Mouse (Mus musculus) embryonic facial prominence, embryonic 11.5 days (tissue): ENCODE data around the gene Tlr9. TPM values are rescaled to one million over a fixed set of nuclear protein-coding genes. Genes with fewer than 3 reads are reported as not detected.

ENCODE experiments used
- ATAC-seq: fragments of 200-750 bp; cut with Nextera tagmentation; replicated peaks from 2 replicates; pipeline ENCODE4 v1.8.0; 2017; ENCODE audit warnings: low read depth; ENCODE audit not compliant: insufficient number of reproducible peaks, low FRiP score, low TSS enrichment
- DNase-seq: peaks from one replicate; pipeline ENCODE4 v3.0.0-alpha.2; 2015; ENCODE audit warnings: low spot score
- H3K27ac ChIP-seq: fragments of 300-500 bp; sonication (generic); replicated peaks from 2 replicates; pipeline ENCODE4 v1.5.1; 2014; ENCODE audit warnings: mild to moderate bottlenecking, low read depth, low read length, control low read depth
- H3K27me3 ChIP-seq: fragments of 300-500 bp; sonication (generic); 2 replicates; pipeline ENCODE4 v1.6.1; 2014; ENCODE audit warnings: mild to moderate bottlenecking, low read length, moderate library complexity, mixed read lengths; ENCODE audit not compliant: control insufficient read depth, insufficient read depth
- H3K36me3 ChIP-seq: fragments of 300-500 bp; sonication (generic); replicated peaks from 2 replicates; pipeline ENCODE4 v1.6.1; 2014; ENCODE audit warnings: low read depth, mild to moderate bottlenecking, low read length, moderate library complexity, mixed read lengths; ENCODE audit not compliant: control insufficient read depth, insufficient read depth
- H3K4me1 ChIP-seq: fragments of 300-500 bp; sonication (generic); 2 replicates; pipeline ENCODE4 v1.6.1; 2014; ENCODE audit warnings: low read length, mixed read lengths; ENCODE audit not compliant: control insufficient read depth, insufficient read depth
- H3K4me2 ChIP-seq: fragments of 300-500 bp; sonication (generic); 2 replicates; pipeline ENCODE4 v1.6.1; 2014; ENCODE audit warnings: low read depth, mild to moderate bottlenecking, control low read depth, low read length, moderate library complexity
- H3K4me3 ChIP-seq: fragments of 300-500 bp; sonication (generic); 2 replicates; pipeline ENCODE4 v1.5.1; 2014; ENCODE audit warnings: low read depth, low read length, control low read depth
- H3K9ac ChIP-seq: fragments of 300-500 bp; sonication (generic); replicated peaks from 2 replicates; pipeline ENCODE4 v1.6.1; 2014; ENCODE audit warnings: mild to moderate bottlenecking, control low read depth, low read length
- H3K9me3 ChIP-seq: fragments of 300-500 bp; sonication (generic); replicated peaks from 2 replicates; pipeline ENCODE4 v1.6.1; 2016; ENCODE audit warnings: mild to moderate bottlenecking, low read length, inconsistent platforms, mixed read lengths; ENCODE audit not compliant: control insufficient read depth
- WGBS: fragments of 180-500 bp; shearing (Covaris S2); extraction: QIAGEN DNeasy Blood & Tissue Kit; methylation state at CpG from one replicate; pipeline ENCODE4 v1.1.7; 2014; 5-methylcytosine and 5-hydroxymethylcytosine counted together
- polyA plus RNA-seq: library from polyadenylated mRNA; unstranded; fragments of >200 nt; fragmentation: Nextera tagmentation; extraction: Ambion mirVana; gene quantifications from 2 replicates; pipeline ENCODE4 v1.2.1, GENCODE M21; 2014

The Tlr9 gene
- polyA plus RNA-seq, 1 experiment from 2014 or later = not detected

- no peak overlapping the region for H3K4me3 ChIP-seq
- H3K9me3 ChIP-seq = no peaks in the 10 kb centered on the region
- ATAC-seq = no peak
- no peaks in the 10 kb centered on the region for H3K27me3 ChIP-seq
- WGBS = 82% methylated on average over 7 of the region's 7 CpGs
- H3K36me3 ChIP-seq = no peaks in the 10 kb centered on the region; the same call in 1 of the 2 replicates
- DNase-seq = no peak
- no peak overlapping the region for H3K27ac ChIP-seq
- no peaks in the 10 kb centered on the region for H3K4me1 ChIP-seq
- no peak overlapping the region for H3K4me2 ChIP-seq
- H3K9ac ChIP-seq = no peak overlapping the region
Observed at GRCm38 (mm10) chr9:106231220-106231619, 8.8 kb downstream of the Tlr9 start.

GRCm38 (mm10) chr9:106231816-106232215, 9.4 kb downstream of the Tlr9 start:
- Histone ChIP-seq H3K36me3 (no peaks in the 10 kb centered on the region; the same call in 1 of the 2 replicates), H3K4me1 (no peaks in the 10 kb centered on the region), H3K27me3 (no peaks in the 10 kb centered on the region), H3K27ac (no peak overlapping the region), H3K4me3 (no peak overlapping the region), H3K4me2 (no peak overlapping the region), H3K9me3 (no peaks in the 10 kb centered on the region), H3K9ac (no peak overlapping the region)
- DNase-seq (no peak), ATAC-seq (no peak)
- WGBS = 87% methylated on average over 4 of the region's 4 CpGs

- Histone ChIP-seq H3K4me3 (no peak overlapping the region), H3K36me3 (peaks cover 4% of the 10 kb centered on the region), H3K9me3 (no peaks in the 10 kb centered on the region), H3K4me2 (no peak overlapping the region), H3K27ac (no peak overlapping the region), H3K9ac (no peak overlapping the region), H3K4me1 (no peaks in the 10 kb centered on the region), H3K27me3 (no peaks in the 10 kb centered on the region)
- 98% methylated on average over 3 of the region's 3 CpGs for WGBS
- no peak for ATAC-seq
- DNase-seq = no peak
Observed at GRCm38 (mm10) chr9:106232956-106233355, 10.6 kb downstream of the Tlr9 start.

- Histone ChIP-seq H3K4me3 (no peak overlapping the region), H3K27ac (no peak overlapping the region), H3K36me3 (peaks cover 9% of the 10 kb centered on the region), H3K4me2 (no peak overlapping the region), H3K9me3 (no peaks in the 10 kb centered on the region), H3K27me3 (no peaks in the 10 kb centered on the region), H3K4me1 (no peaks in the 10 kb centered on the region), H3K9ac (no peak overlapping the region)
- DNase-seq (no peak), ATAC-seq (no peak)
- 91% methylated on average over 6 of the region's 6 CpGs for WGBS
Observed at GRCm38 (mm10) chr9:106233953-106234352, 11.6 kb downstream of the Tlr9 start.

GRCm38 (mm10) chr9:106235194-106235830, 12.9 kb downstream of the Tlr9 start:
- no peak for DNase-seq
- Histone ChIP-seq H3K27me3 (no peaks in the 10 kb centered on the region), H3K4me2 (no peak overlapping the region), H3K4me3 (no peak overlapping the region), H3K36me3 (peaks cover 9% of the 10 kb centered on the region), H3K9me3 (no peaks in the 10 kb centered on the region), H3K27ac (no peak overlapping the region), H3K4me1 (no peaks in the 10 kb centered on the region), H3K9ac (no peak overlapping the region)
- 90% methylated on average over 23 of the region's 23 CpGs for WGBS
- ATAC-seq = no peak

- no peaks in the 10 kb centered on the region for H3K9me3 ChIP-seq
- H3K36me3 ChIP-seq = peaks cover 10% of the 10 kb centered on the region
Observed at GRCm38 (mm10) chr9:106236156-106236817, 13.9 kb downstream of the Tlr9 start.

GRCm38 (mm10) chr9:106236818-106237211, 14.4 kb downstream of the Tlr9 start:
- ATAC-seq (no peak), DNase-seq (no peak)
- H3K27ac ChIP-seq = no peak overlapping the region
- H3K36me3 ChIP-seq = peaks cover 12% of the 10 kb centered on the region
- no peak overlapping the region for H3K4me3 ChIP-seq
- no peak overlapping the region for H3K9ac ChIP-seq
- H3K4me1 ChIP-seq = no peaks in the 10 kb centered on the region
- no peak overlapping the region for H3K4me2 ChIP-seq
- no peaks in the 10 kb centered on the region for H3K9me3 ChIP-seq
- WGBS = 77% methylated on average over 3 of the region's 3 CpGs
- H3K27me3 ChIP-seq = no peaks in the 10 kb centered on the region

More at GRCm38 (mm10) chr9:106236156-106236817, 13.9 kb downstream of the Tlr9 start:
- Histone ChIP-seq H3K9ac (no peak overlapping the region; the same call in 1 of the 2 replicates), H3K4me2 (no peak overlapping the region), H3K27ac (no peak overlapping the region), H3K27me3 (no peaks in the 10 kb centered on the region), H3K4me3 (no peak overlapping the region), H3K4me1 (no peaks in the 10 kb centered on the region)
- no peak for DNase-seq
- ATAC-seq = no peak
- 91% methylated on average over 23 of the region's 23 CpGs for WGBS

GRCm38 (mm10) chr9:106237401-106237800, 15.0 kb downstream of the Tlr9 start:
- H3K9me3 ChIP-seq = no peaks in the 10 kb centered on the region
- H3K4me1 ChIP-seq = no peaks in the 10 kb centered on the region
- DNase-seq = no peak
- no peak for ATAC-seq
- H3K4me2 ChIP-seq = no peak overlapping the region
- H3K27me3 ChIP-seq = no peaks in the 10 kb centered on the region
- H3K4me3 ChIP-seq = no peak overlapping the region
- no peak overlapping the region for H3K27ac ChIP-seq
- H3K9ac ChIP-seq = no peak overlapping the region
- H3K36me3 ChIP-seq = peaks cover 12% of the 10 kb centered on the region
- WGBS = 93% methylated on average over 8 of the region's 8 CpGs
